Mouse (Mus musculus) kidney, postnatal 14 days (tissue): Measurements from ENCODE around the gene Pcsk1n.

Experiments
- DNase-seq: peaks from one replicate; pipeline ENCODE4 v3.0.0; 2022; ENCODE audit warnings: mixed read lengths

Pcsk1n gene

GRCm38 (mm10) chrX:7947108-7947899, 27.7 kb downstream of the Pcsk1n start, which contains the start of gene Hdac6:
Gene Hdac6, minus strand, starts transcription at chrX:7947889.
- peak; percentile 17 for DNase-seq

GRCm38 (mm10) chrX:7947900-7948492, 28.4 kb downstream of the Pcsk1n start:
- DNase-seq = peak; percentile 95

- no peak for DNase-seq
Observed at GRCm38 (mm10) chrX:7950091-7950490, 30.5 kb downstream of the Pcsk1n start.

- DNase-seq = no peak
Observed at GRCm38 (mm10) chrX:7958868-7959267, 39.2 kb downstream of the Pcsk1n start.

GRCm38 (mm10) chrX:7963829-7964626, 44.4 kb downstream of the Pcsk1n start:
- DNase-seq = no peak

GRCm38 (mm10) chrX:7966161-7966560, 46.5 kb downstream of the Pcsk1n start:
- no peak for DNase-seq

- no peak for DNase-seq
Observed at GRCm38 (mm10) chrX:7967596-7968201, 48.1 kb downstream of the Pcsk1n start.

- no peak for DNase-seq
Observed at GRCm38 (mm10) chrX:7968226-7968625, 48.6 kb downstream of the Pcsk1n start.

GRCm38 (mm10) chrX:7968899-7969298, 49.3 kb downstream of the Pcsk1n start:
- DNase-seq = no peak

- no peak for DNase-seq
Observed at GRCm38 (mm10) chrX:7971292-7971691, 51.7 kb downstream of the Pcsk1n start.
